Mouse (Mus musculus) liver, embryonic 13.5 days (tissue): ENCODE data around the gene Nucks1. TPM values are rescaled to one million over a fixed set of nuclear protein-coding genes. Genes with fewer than 3 reads are reported as not detected.

Experiments used
- ATAC-seq: fragments of 200-750 bp; cut with Nextera tagmentation; 2 replicates; pipeline ENCODE4 v1.8.0; 2017; ENCODE audit warnings: low read depth, mild to moderate bottlenecking, moderate number of reproducible peaks, moderate library complexity
- DNase-seq: peaks from one replicate; pipeline ENCODE4 v3.0.0; 2022
- H3K27ac ChIP-seq: fragments of 300-500 bp; sonication (generic); 2 replicates; pipeline ENCODE4 v1.5.1; 2015; ENCODE audit warnings: moderate library complexity, mild to moderate bottlenecking, inconsistent platforms
- H3K27me3 ChIP-seq: fragments of 300-500 bp; sonication (generic); 2 replicates; pipeline ENCODE4 v1.6.1; 2015; ENCODE audit warnings: mild to moderate bottlenecking, inconsistent platforms
- H3K36me3 ChIP-seq: fragments of 300-500 bp; sonication (generic); 2 replicates; pipeline ENCODE4 v1.6.1; 2015; ENCODE audit warnings: mild to moderate bottlenecking, inconsistent platforms
- H3K4me1 ChIP-seq: fragments of 300-500 bp; sonication (generic); replicated peaks from 2 replicates; pipeline ENCODE4 v1.6.1; 2015; ENCODE audit warnings: inconsistent platforms
- H3K4me2 ChIP-seq: fragments of 300-500 bp; sonication (generic); 2 replicates; pipeline ENCODE4 v1.6.1; 2015; ENCODE audit warnings: inconsistent platforms, mild to moderate bottlenecking, moderate library complexity
- H3K4me3 ChIP-seq: fragments of 300-500 bp; sonication (generic); replicated peaks from 2 replicates; pipeline ENCODE4 v1.5.1; 2015; ENCODE audit warnings: mild to moderate bottlenecking, inconsistent platforms
- H3K9ac ChIP-seq: fragments of 300-500 bp; sonication (generic); 2 replicates; pipeline ENCODE4 v1.6.1; 2015; ENCODE audit warnings: mild to moderate bottlenecking, inconsistent platforms
- H3K9me3 ChIP-seq: fragments of 300-500 bp; sonication (generic); replicated peaks from 2 replicates; pipeline ENCODE4 v1.6.1; 2016; ENCODE audit warnings: inconsistent platforms
- WGBS: fragments of 180-500 bp; shearing (Covaris S2); methylation state at CpG from one replicate; pipeline ENCODE4 v1.1.7; 2015; ENCODE audit not compliant: insufficient replicate concordance; 5-methylcytosine and 5-hydroxymethylcytosine counted together
- polyA plus RNA-seq: library from polyadenylated mRNA; unstranded; fragments of >200 nt; fragmentation: Nextera tagmentation; extraction: Ambion mirVana; gene quantifications from 2 replicates; pipeline ENCODE4 v1.2.1, GENCODE M21; 2015

Nucks1 gene
- 42.5 and 52.7 TPM in 2 replicates for polyA plus RNA-seq

GRCm38 (mm10) chr1:131910001-131910648 lies at the start of gene Nucks1:
Nucks1 (plus strand) TSS chr1:131910534.
- Histone ChIP-seq H3K9ac (peak within 1 kb of the TSS; percentile 96), H3K27ac (peak within 1 kb of the TSS; percentile 94), H3K36me3 (peaks cover 19% of the 10 kb centered on the region), H3K4me2 (peak within 1 kb of the TSS; percentile 85), H3K9me3 (no peaks in the 10 kb centered on the region), H3K4me1 (peaks cover 34% of the 10 kb centered on the region), H3K27me3 (peaks cover 24% of the 10 kb centered on the region), H3K4me3 (peak within 1 kb of the TSS; percentile 96)
- peak; percentile 96 for ATAC-seq
- peak; percentile 99 for DNase-seq
- under 1% methylated on average over 35 of the region's 35 CpGs for WGBS

DNA sequence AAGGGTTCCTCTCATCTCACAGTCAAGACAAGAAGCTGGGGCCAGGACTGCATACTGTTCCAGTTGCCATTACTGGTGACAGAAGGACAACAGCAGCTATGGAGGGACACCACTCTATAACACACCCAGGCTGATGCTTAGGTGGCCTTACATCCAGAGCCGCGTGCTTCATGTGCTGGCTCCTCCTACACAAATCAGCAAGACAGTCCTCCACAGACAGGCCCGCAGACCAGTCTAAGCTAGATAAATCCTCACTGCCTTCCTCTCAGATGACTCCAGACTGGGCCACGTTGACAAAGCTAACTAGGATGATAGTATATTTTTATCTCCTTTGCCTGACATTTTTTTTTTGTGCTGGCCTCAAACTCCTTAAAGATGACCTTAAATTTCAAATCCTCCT lies 48.5 kb upstream of the Nucks1 start:
- no peaks in the 10 kb centered on the region for H3K4me1 ChIP-seq

DNA sequence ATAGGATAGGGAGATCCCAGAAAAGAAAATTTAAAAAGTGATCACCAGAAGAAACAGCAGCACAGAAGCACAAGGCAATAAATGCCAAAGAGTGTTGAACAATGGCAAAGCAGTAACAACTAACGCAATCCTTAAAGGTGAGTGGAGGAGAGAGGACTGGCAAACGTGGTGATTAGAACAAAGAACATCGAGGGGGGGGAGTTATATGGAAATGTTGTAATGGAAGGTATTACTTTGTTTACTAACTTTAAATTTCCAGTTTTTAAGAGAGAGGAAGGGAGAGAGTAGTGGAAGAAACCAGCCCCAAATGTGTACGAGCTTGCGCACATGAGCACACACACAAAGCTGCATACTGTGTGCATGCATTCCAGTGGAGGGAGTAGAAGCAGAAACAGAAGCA lies 44.7 kb upstream of the Nucks1 start:
- Histone ChIP-seq H3K27ac (no peak overlapping the region), H3K4me2 (no peak overlapping the region), H3K4me3 (no peak overlapping the region), H3K27me3 (no peaks in the 10 kb centered on the region), H3K9ac (no peak overlapping the region), H3K9me3 (no peaks in the 10 kb centered on the region), H3K36me3 (no peaks in the 10 kb centered on the region), H3K4me1 (peaks cover 8% of the 10 kb centered on the region)
- DNase-seq: no peak
- no peak for ATAC-seq
- 71% methylated on average over 5 of the region's 5 CpGs for WGBS

More for the DNA sequence above, 48.5 kb upstream of the Nucks1 start:
- no peak for DNase-seq
- H3K4me2 ChIP-seq: no peak overlapping the region
- H3K27ac ChIP-seq: no peak overlapping the region
- H3K36me3 ChIP-seq: no peaks in the 10 kb centered on the region
- 52% methylated on average over 4 of the region's 4 CpGs for WGBS
- no peak for ATAC-seq
- H3K27me3 ChIP-seq: no peaks in the 10 kb centered on the region
- no peak overlapping the region for H3K4me3 ChIP-seq
- no peaks in the 10 kb centered on the region for H3K9me3 ChIP-seq
- H3K9ac ChIP-seq: no peak overlapping the region

DNA sequence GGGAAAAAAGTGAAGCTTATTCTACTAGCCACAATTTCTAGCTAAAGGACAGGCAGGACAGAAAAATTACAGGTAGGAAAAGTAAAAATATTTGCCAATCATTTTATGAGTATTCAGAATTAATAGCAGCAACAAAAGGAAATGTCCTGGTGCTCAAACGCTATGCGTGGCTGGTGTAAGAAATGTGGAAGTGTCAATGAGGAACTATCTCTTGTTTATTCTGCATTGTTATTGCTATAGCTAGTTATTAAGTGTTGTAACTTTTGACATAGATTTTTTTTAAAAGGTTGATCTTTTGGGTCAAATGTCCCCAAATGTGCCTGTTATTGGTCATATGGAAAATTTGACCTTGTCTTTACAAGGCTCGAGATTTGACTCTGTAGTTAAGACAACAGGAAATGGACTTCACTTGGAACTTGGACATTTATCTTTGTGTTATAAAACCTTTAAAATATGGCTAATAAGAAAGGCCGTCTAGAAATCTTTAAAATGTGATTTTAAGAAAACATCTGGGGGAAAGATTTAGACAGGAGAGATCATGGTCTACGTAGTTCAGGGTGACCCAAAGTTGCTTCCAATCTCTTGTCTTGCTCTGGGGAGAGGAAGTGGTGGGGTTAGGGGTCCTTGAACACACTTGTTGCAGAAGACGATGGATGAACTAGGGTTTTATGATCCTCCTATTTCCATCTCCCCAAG lies 43.9 kb upstream of the Nucks1 start:
- Histone ChIP-seq H3K4me2 (peak overlapping the region; percentile 86), H3K4me3 (peak overlapping the region; percentile 67), H3K36me3 (no peaks in the 10 kb centered on the region), H3K27ac (no peak overlapping the region), H3K27me3 (no peaks in the 10 kb centered on the region), H3K4me1 (peaks cover 8% of the 10 kb centered on the region), H3K9ac (no peak overlapping the region), H3K9me3 (no peaks in the 10 kb centered on the region)
- 36% methylated on average over 6 of the region's 6 CpGs for WGBS
- ATAC-seq (no peak), DNase-seq (no peak)

GRCm38 (mm10) chr1:131867093-131867945 lies 43.0 kb upstream of the Nucks1 start, which contains the start of gene Rab29:
Rab29 (plus strand) TSS chr1:131867224.
- peak within 1 kb of the TSS; percentile 67 for H3K4me3 ChIP-seq
- WGBS: 1% methylated on average over 46 of the region's 46 CpGs
- H3K27ac ChIP-seq: no peak within 1 kb of the TSS
- peak; percentile 96 for ATAC-seq
- peak within 1 kb of the TSS; percentile 86 for H3K4me2 ChIP-seq
- H3K4me1 ChIP-seq: peaks cover 8% of the 10 kb centered on the region
- DNase-seq: peak; percentile 82
- peak within 1 kb of the TSS; percentile 75 for H3K9ac ChIP-seq
- no peaks in the 10 kb centered on the region for H3K27me3 ChIP-seq
- no peaks in the 10 kb centered on the region for H3K36me3 ChIP-seq
- H3K9me3 ChIP-seq: no peaks in the 10 kb centered on the region

DNA sequence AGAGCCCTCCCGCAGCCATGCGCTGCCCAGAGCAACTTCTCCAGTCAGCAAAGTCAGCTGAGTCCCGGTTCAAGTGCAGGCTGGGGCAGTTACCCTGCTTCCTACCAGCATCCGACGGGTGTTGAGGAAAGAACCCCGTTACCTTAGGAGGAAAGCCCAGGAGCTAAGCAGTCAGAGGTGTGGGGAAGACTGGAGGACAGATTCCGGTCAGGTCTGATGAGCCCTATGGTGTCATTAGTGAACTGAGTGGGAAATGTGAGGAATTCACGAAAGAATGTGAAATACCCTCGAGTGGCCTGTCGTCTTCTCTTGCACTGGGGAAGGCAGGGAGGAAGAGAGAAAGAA lies 42.4 kb upstream of the Nucks1 start:
- Histone ChIP-seq H3K36me3 (no peaks in the 10 kb centered on the region), H3K27me3 (no peaks in the 10 kb centered on the region), H3K9me3 (no peaks in the 10 kb centered on the region), H3K9ac (peak overlapping the region; percentile 75), H3K4me2 (peak overlapping the region; percentile 86), H3K27ac (no peak overlapping the region), H3K4me3 (peak overlapping the region; percentile 67), H3K4me1 (peaks cover 8% of the 10 kb centered on the region)
- DNase-seq (no peak), ATAC-seq (no peak; the same call in 1 of the 2 replicates)
- 21% methylated on average over 10 of the region's 10 CpGs for WGBS

DNA sequence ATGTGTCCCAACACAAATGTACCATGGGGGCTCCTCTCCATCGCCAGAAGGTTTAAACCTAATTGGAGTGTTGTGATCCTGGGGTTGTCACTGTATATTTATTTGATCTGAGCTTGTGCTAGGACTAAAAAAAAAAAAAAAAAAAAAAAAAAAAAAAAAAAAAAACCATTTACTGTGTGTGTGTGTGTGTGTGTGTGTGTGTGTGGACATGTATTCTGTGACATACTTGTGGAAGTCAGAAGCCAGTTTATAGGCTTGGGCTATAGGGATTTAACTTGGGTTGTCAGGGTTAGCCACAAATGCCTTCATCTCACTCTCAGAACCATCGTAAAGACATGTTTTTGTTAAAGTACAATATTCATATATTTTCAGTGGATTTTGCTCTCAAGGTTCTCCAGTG lies 40.8 kb upstream of the Nucks1 start:
- ATAC-seq (no peak), DNase-seq (no peak)
- Histone ChIP-seq H3K4me2 (no peak overlapping the region), H3K4me3 (no peak overlapping the region), H3K9ac (no peak overlapping the region), H3K9me3 (no peaks in the 10 kb centered on the region), H3K27me3 (no peaks in the 10 kb centered on the region), H3K27ac (no peak overlapping the region), H3K4me1 (peaks cover 8% of the 10 kb centered on the region), H3K36me3 (0 out of 2 replicates have a peak, but pooled peaks cover 2% of the 10 kb centered on the region)
- 75% methylated on average over 2 of the region's 2 CpGs for WGBS

DNA sequence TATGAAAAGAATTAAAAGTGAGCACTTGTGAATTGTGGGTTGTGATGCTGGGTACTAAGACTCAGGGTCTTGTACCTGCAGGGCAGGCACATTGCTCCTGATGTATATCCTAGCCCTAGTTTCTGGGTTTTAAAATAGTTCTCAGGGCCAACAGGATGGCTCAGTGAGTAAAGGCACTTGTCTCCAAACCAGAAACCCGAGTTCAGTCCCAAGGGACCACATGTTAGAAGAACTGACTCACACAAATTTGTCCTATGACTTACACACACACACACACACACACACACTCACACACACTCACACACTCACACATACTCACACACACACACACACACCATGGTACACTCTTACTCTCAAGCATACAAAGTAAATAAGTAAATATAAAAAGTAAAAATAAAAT lies 37.5 kb upstream of the Nucks1 start:
- no peaks in the 10 kb centered on the region for H3K27me3 ChIP-seq
- no peaks in the 10 kb centered on the region for H3K9me3 ChIP-seq
- H3K27ac ChIP-seq: no peak overlapping the region
- 0 out of 2 replicates have a peak, but pooled peaks cover 2% of the 10 kb centered on the region for H3K36me3 ChIP-seq
- DNase-seq (no peak), ATAC-seq (no peak)
- peaks cover 4% of the 10 kb centered on the region for H3K4me1 ChIP-seq
- WGBS: 58% methylated on average over 1 of the region's 1 CpGs
- H3K4me2 ChIP-seq: no peak overlapping the region
- H3K9ac ChIP-seq: no peak overlapping the region
- H3K4me3 ChIP-seq: no peak overlapping the region

- no peak for DNase-seq
- no peaks in the 10 kb centered on the region for H3K36me3 ChIP-seq
- H3K27me3 ChIP-seq: no peaks in the 10 kb centered on the region; the same call in 1 of the 2 replicates
- no peak overlapping the region for H3K4me2 ChIP-seq
- no peak overlapping the region for H3K9ac ChIP-seq
- ATAC-seq: no peak
- WGBS: 46% methylated on average over 2 of the region's 2 CpGs
- H3K4me1 ChIP-seq: no peaks in the 10 kb centered on the region
- no peak overlapping the region for H3K4me3 ChIP-seq
- no peak overlapping the region for H3K27ac ChIP-seq
- no peaks in the 10 kb centered on the region for H3K9me3 ChIP-seq
Measured at GRCm38 (mm10) chr1:131879816-131880215, 30.5 kb upstream of the Nucks1 start.

- H3K9ac ChIP-seq: no peak overlapping the region
- 31% methylated on average over 2 of the region's 2 CpGs for WGBS
- H3K36me3 ChIP-seq: no peaks in the 10 kb centered on the region
- H3K9me3 ChIP-seq: no peaks in the 10 kb centered on the region
- ATAC-seq (no peak), DNase-seq (peak; percentile 24)
- no peak overlapping the region for H3K27ac ChIP-seq
- H3K4me2 ChIP-seq: no peak overlapping the region
- no peaks in the 10 kb centered on the region for H3K4me1 ChIP-seq
- H3K27me3 ChIP-seq: no peaks in the 10 kb centered on the region; the same call in 1 of the 2 replicates
- no peak overlapping the region for H3K4me3 ChIP-seq
Measured at GRCm38 (mm10) chr1:131882787-131883186, 27.5 kb upstream of the Nucks1 start.

GRCm38 (mm10) chr1:131886173-131886572 lies 24.2 kb upstream of the Nucks1 start:
- 70% methylated on average over 2 of the region's 2 CpGs for WGBS
- no peaks in the 10 kb centered on the region for H3K9me3 ChIP-seq
- H3K36me3 ChIP-seq: no peaks in the 10 kb centered on the region
- H3K9ac ChIP-seq: no peak overlapping the region
- H3K4me3 ChIP-seq: no peak overlapping the region
- no peaks in the 10 kb centered on the region for H3K4me1 ChIP-seq
- H3K27me3 ChIP-seq: no peaks in the 10 kb centered on the region; the same call in 1 of the 2 replicates
- DNase-seq: no peak
- no peak for ATAC-seq
- H3K27ac ChIP-seq: no peak overlapping the region
- H3K4me2 ChIP-seq: no peak overlapping the region
